Mouse (Mus musculus) CH12.LX (cell line): ENCODE measurements at regions not wholly inside any gene's neighbourhood (a gene's known extent, or its start where the extent isn't known, plus 50 kb on each side); places are given as distances from the start of the nearest gene placed in this dataset.

Source experiments
- CTCF ChIP-seq, 2 experiments: IDR thresholded peaks in 1 of 2; conservative IDR thresholded peaks in 1 of 2; 2 replicates each; pipeline ENCODE4 v1.5.1; 2011 to 2012; ENCODE audit warnings: low read depth in 2 of 2, low read length in 2 of 2, improper control_type of control experiment in 1 of 2, inconsistent platforms in 1 of 2, mild to moderate bottlenecking in 1 of 2, moderate library complexity in 1 of 2
- JUND ChIP-seq: conservative IDR thresholded peaks from 2 replicates; pipeline ENCODE4 v1.6.1; 2011; ENCODE audit warnings: low read depth, low read length, improper control_type of control experiment
- KAT2A ChIP-seq: IDR thresholded peaks from 2 replicates; pipeline ENCODE4 v1.6.1; 2012; ENCODE audit warnings: low read length, improper control_type of control experiment, inconsistent platforms; ENCODE audit not compliant: insufficient replicate concordance
- MYC ChIP-seq: IDR thresholded peaks from 2 replicates; pipeline ENCODE4 v1.6.1; 2011; ENCODE audit warnings: low read depth, mild to moderate bottlenecking, improper control_type of control experiment, low read length
- NELFE ChIP-seq: IDR thresholded peaks from 2 replicates; pipeline ENCODE4 v1.6.1; 2011; ENCODE audit warnings: low read depth, low read length, improper control_type of control experiment
- POLR2A ChIP-seq: IDR thresholded peaks from 2 replicates; pipeline ENCODE4 v1.6.1; 2011; ENCODE audit warnings: low read depth, mild to moderate bottlenecking, improper control_type of control experiment, low read length
- TCF12 ChIP-seq: IDR thresholded peaks from 2 replicates; pipeline ENCODE4 v1.6.1; 2014; ENCODE audit warnings: low read depth, mild to moderate bottlenecking, inconsistent platforms, low read length, improper control_type of control experiment
- USF1 ChIP-seq: IDR thresholded peaks from 2 replicates; pipeline ENCODE4 v1.6.1; 2014; ENCODE audit warnings: low read depth, mild to moderate bottlenecking, inconsistent platforms, low read length, improper control_type of control experiment

GRCm38 (mm10) chr13:54883748-54884708 is 65.2 kb upstream of the Unc5a start:
- TF ChIP-seq MYC (no peak), CTCF (conservative IDR thresholded peaks at IDR 0.05 in 1 of 2, IDR thresholded peaks at IDR 0.05 in 1 of 2; ENCODE audit: low read depth in 2 of 2, low read length in 2 of 2) (no peak), JUND (no peak), POLR2A (peak; percentile 64), NELFE (peak; percentile 26; the same call in 1 of the 2 replicates), KAT2A (no peak), USF1 (no peak), TCF12 (peak; percentile 59)
